Comparison of ENCODE assay signal across 11 mouse cellular contexts in the genomic region with DNA sequence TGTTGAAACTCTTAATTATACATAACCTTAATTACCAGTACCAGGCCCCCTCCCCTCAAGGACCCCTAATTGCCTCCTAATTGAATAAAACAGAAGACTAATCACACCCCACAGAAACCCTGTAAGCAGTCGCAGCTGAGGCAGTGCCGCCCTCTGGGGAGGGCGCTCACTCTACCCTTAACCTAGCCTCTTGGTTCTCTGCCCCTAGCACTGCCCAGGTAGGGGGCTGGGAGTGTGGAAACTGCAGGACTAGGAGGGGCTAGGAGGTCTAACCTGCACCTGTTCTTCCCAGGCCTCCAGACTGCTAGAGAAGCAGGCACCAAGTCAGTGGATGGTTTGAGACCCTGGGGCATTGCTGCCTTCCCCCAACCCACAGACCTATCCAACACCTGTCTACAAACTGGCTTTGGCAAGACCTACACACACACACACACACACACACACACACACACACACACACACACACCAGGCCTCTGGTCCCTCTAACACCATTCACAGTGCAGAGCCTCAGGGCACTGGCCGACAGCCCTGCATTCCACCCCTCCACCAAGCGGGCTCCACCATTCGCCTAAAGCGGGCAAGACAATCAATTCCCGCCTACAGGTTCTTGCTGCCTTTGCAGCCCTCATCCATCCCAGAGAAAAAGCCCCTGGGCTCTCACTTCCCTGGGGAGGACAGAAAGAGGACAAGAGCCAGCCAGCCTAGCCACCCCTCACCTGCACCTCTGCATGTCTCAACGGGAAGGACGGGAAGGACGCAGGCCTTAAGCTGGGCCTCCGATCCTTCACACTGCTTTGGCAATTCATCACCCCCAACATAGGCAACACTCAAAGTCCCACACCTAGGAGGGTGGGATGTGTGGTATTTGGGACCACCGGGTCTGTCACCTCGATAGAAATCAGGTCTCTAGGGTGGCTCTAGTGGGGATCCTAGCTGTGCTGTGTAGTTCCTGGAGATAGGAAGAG. TPM values are rescaled to one million over a fixed set of nuclear protein-coding genes. Genes with fewer than 3 reads are reported as not detected.
DNase-seq lines count a peak whose midpoint lies in the region; ATAC-seq and TF ChIP-seq lines count a peak whose summit lies in the region.
"Had no signal": no experiment of that assay in that cellular context is flagged by ENCODE, and none has a peak within 500 bp of the region (broad histone marks: within the 10 kb centered on the region; RNA-seq: fewer than 3 reads in every experiment).

No protein-coding gene starts in this region.

- H3K4me1 ChIP-seq in lung, postnatal 0 days (ENCODE audit: insufficient read depth, low read depth, low read length) = peaks cover 7% of the 10 kb centered on the region; the same call in 1 of the 2 replicates
- peaks cover 39% of the 10 kb centered on the region for H3K4me1 ChIP-seq in hindbrain, embryonic 13.5 days (replicated peaks)
- H3K4me1 ChIP-seq in limb, embryonic 13.5 days = peaks cover 63% of the 10 kb centered on the region

- H3K27me3 ChIP-seq in lung, postnatal 0 days (replicated peaks; ENCODE audit: insufficient read depth, low read length) = peaks cover 37% of the 10 kb centered on the region
- peaks cover 95% of the 10 kb centered on the region for H3K27me3 ChIP-seq in hindbrain, embryonic 13.5 days
- peaks cover 17% of the 10 kb centered on the region; the same call in 1 of the 2 replicates for H3K27me3 ChIP-seq in limb, embryonic 13.5 days

- no peak for ATAC-seq in lung, postnatal 0 days
- ATAC-seq in hindbrain, embryonic 13.5 days (ENCODE audit: low FRiP score) = no peak
- ATAC-seq in limb, embryonic 13.5 days (ENCODE audit: low FRiP score, low read depth) = no peak

- no peak for TF ChIP-seq CTCF in lung, postnatal 0 days (IDR thresholded peaks at IDR 0.05)

- WGBS in lung, postnatal 0 days = 40% methylated on average over 14 of the region's 14 CpGs
- WGBS in hindbrain, embryonic 13.5 days = 31% methylated on average over 14 of the region's 14 CpGs
- WGBS in limb, embryonic 13.5 days = 25% methylated on average over 14 of the region's 14 CpGs

- DNase-seq in lung, postnatal 0 days (ENCODE audit: low spot score) = no peak
- no peak for DNase-seq in lung, postnatal 10 days
- no peak for DNase-seq in ovary, postnatal 10 days (ENCODE audit: low spot score)
- no peak for DNase-seq in left cerebral cortex, adult 18-20 months (ENCODE audit: low spot score in 2 of 2)
- DNase-seq in thymus, postnatal 14 days = no peak
- no peak for DNase-seq in frontal cortex, postnatal 10 days (ENCODE audit: low spot score in 2 of 2)
- DNase-seq: cerebellum, postnatal 36 days had no signal

- peak overlapping the region; percentile 22; the same call in 1 of the 2 replicates for H3K27ac ChIP-seq in lung, postnatal 0 days (ENCODE audit: low read length)
- H3K27ac ChIP-seq in hindbrain, embryonic 13.5 days = peak overlapping the region; percentile 88
- H3K27ac ChIP-seq in limb, embryonic 13.5 days = peak overlapping the region; percentile 99
- H3K27ac ChIP-seq: liver, embryonic 14.5 days had no signal

- peak overlapping the region; percentile 68; the same call in 1 of the 2 replicates for H3K9ac ChIP-seq in lung, postnatal 0 days (replicated peaks; ENCODE audit: low read depth)
- peak overlapping the region; percentile 77 for H3K9ac ChIP-seq in hindbrain, embryonic 13.5 days
- H3K9ac ChIP-seq in limb, embryonic 13.5 days = peak overlapping the region; percentile 100
- H3K9ac ChIP-seq: liver, embryonic 14.5 days had no signal

- no peaks in the 10 kb centered on the region for H3K9me3 ChIP-seq in lung, postnatal 0 days (ENCODE audit: low read length)
- H3K9me3 ChIP-seq in hindbrain, embryonic 13.5 days = no peaks in the 10 kb centered on the region
- no peaks in the 10 kb centered on the region for H3K9me3 ChIP-seq in limb, embryonic 13.5 days

- peak overlapping the region; percentile 97 for H3K4me2 ChIP-seq in lung, postnatal 0 days (replicated peaks; ENCODE audit: low read depth, low read length)
- peak overlapping the region; percentile 61 for H3K4me2 ChIP-seq in hindbrain, embryonic 13.5 days
- H3K4me2 ChIP-seq in limb, embryonic 13.5 days (replicated peaks) = peak overlapping the region; percentile 91

- no peaks in the 10 kb centered on the region for H3K36me3 ChIP-seq in lung, postnatal 0 days (ENCODE audit: insufficient read depth, low read length)
- no peaks in the 10 kb centered on the region for H3K36me3 ChIP-seq in hindbrain, embryonic 13.5 days
- peaks cover 5% of the 10 kb centered on the region; the same call in 1 of the 2 replicates for H3K36me3 ChIP-seq in limb, embryonic 13.5 days
- H3K36me3 ChIP-seq: G1E had no signal

- H3K4me3 ChIP-seq in lung, postnatal 0 days (ENCODE audit: low read depth, low read length) = peak overlapping the region; percentile 21; the same call in 1 of the 2 replicates
- peak overlapping the region; percentile 51 for H3K4me3 ChIP-seq in hindbrain, embryonic 13.5 days
- H3K4me3 ChIP-seq in limb, embryonic 13.5 days = peak overlapping the region; percentile 86

- no peak for TF ChIP-seq EP300 in lung, postnatal 0 days (IDR thresholded peaks at IDR 0.05)

RNA-seq across cellular contexts. Expression of gene Prdm16, which starts 3.6 kb away (rescaled TPM):
- 15.2 and 19.2 TPM in 2 replicates for polyA plus RNA-seq in lung, postnatal 0 days (2015; fragmentation: Nextera tagmentation; extraction: Ambion mirVana)
- 16.1 and 17.2 TPM in 2 replicates for polyA plus RNA-seq in hindbrain, embryonic 13.5 days (2015; fragmentation: Nextera tagmentation; extraction: Ambion mirVana)
- 58.8 and 64.5 TPM in 2 replicates for polyA plus RNA-seq in limb, embryonic 13.5 days (2015; fragmentation: Nextera tagmentation; extraction: Ambion mirVana)
- total RNA-seq in left cerebral cortex, adult 18-20 months (2021) = 1 to 10 TPM; 8.3 to 8.8 TPM
- polyA plus RNA-seq: G1E had no signal

RNA-seq across cellular contexts. Expression of gene Actrt2, which starts 34.6 kb away (rescaled TPM):
- not detected in 2 replicates for polyA plus RNA-seq in lung, postnatal 0 days (2015; fragmentation: Nextera tagmentation; extraction: Ambion mirVana)
- not detected in 2 replicates for polyA plus RNA-seq in hindbrain, embryonic 13.5 days (2015; fragmentation: Nextera tagmentation; extraction: Ambion mirVana)
- polyA plus RNA-seq in limb, embryonic 13.5 days (2015; fragmentation: Nextera tagmentation; extraction: Ambion mirVana) = not detected in 2 replicates
- not detected for total RNA-seq in left cerebral cortex, adult 18-20 months (2021)
- total RNA-seq: G1E had no signal
- polyA plus RNA-seq: G1E; liver, embryonic 14.5 days had no signal

Comparison
In these comparisons a context has a peak if more than half of its experiments do, and no peak if none do; other contexts are left out.
1. H3K27ac ChIP-seq: peak in every context shown above with its lines; median percentile 99 in limb, embryonic 13.5 days; 88 in hindbrain, embryonic 13.5 days; 22 in lung, postnatal 0 days.
2. H3K4me3 ChIP-seq: peak in every context shown above with its lines; median percentile 86 in limb, embryonic 13.5 days; 51 in hindbrain, embryonic 13.5 days; 21 in lung, postnatal 0 days.